Mouse (Mus musculus): Measurements from ENCODE around the gene Epb41l4b. TPM values are rescaled to one million over a fixed set of nuclear protein-coding genes. Genes with fewer than 3 reads are reported as not detected.

The Epb41l4b gene
- polyA plus RNA-seq, 1 experiment from 2014 or later = 3.8 TPM

DNA sequence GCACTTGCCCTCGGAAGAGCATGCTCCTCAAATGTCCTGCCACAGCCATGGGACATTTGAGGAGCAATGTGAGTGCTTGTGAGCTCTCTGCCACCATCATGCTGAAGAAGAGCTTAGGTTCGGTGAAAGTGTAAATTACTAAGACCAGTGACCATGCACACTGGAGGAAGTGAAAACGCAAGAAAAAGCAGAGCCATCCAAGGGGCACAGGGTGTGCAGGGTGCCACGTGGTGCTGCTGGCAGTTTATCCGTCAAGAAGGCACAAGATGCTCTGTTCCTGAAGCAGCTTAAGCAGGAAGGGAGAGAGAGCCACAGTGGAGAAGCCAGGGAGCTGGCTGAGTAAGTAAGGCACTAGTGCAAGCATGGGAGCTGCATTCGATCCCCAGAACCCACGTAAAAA lies 105.7 kb downstream of the Epb41l4b start:
- no peak for ATAC-seq (ENCODE audit: low FRiP score, low TSS enrichment)
- H3K4me1 ChIP-seq (ENCODE audit: control insufficient read depth, insufficient read depth, low read length) = peaks cover 13% of the 10 kb centered on the region
- 80% methylated on average over 7 of the region's 7 CpGs for WGBS

DNA sequence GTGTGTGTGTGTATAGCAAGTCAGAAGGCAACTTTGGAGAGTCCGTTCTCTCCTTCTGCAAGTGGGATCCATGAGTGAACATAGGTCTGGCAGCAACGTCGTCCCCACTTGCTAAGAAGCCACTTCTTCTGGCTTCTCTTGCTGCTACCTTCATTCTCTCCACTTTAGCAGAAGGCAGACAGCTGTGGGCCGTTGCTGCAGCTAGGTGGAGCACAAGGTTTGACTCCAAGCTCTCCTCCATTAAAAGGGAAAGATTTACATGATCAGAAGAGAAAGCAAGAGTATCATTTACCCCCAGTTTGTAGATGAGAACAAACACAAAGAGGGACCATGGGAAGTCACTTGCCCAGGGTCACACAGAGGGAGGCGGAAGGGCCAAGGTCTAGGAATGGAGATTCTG lies 109.1 kb downstream of the Epb41l4b start:
- 84% methylated on average over 5 of the region's 5 CpGs for WGBS

More for the DNA sequence above, 105.7 kb downstream of the Epb41l4b start:
- Histone ChIP-seq H3K27me3 (ENCODE audit: control insufficient read depth, insufficient read depth, low read length) (no peaks in the 10 kb centered on the region), H3K4me3 (replicated peaks; ENCODE audit: low read depth, low read length) (no peak overlapping the region), H3K9ac (replicated peaks; ENCODE audit: low read length) (no peak overlapping the region), H3K27ac (replicated peaks; ENCODE audit: low read depth, low read length) (no peak overlapping the region), H3K9me3 (ENCODE audit: control insufficient read depth, low read length) (no peaks in the 10 kb centered on the region), H3K36me3 (ENCODE audit: control insufficient read depth, insufficient read depth, low read length) (no peaks in the 10 kb centered on the region), H3K4me2 (ENCODE audit: low read length) (no peak overlapping the region)
- DNase-seq = no peak

DNA sequence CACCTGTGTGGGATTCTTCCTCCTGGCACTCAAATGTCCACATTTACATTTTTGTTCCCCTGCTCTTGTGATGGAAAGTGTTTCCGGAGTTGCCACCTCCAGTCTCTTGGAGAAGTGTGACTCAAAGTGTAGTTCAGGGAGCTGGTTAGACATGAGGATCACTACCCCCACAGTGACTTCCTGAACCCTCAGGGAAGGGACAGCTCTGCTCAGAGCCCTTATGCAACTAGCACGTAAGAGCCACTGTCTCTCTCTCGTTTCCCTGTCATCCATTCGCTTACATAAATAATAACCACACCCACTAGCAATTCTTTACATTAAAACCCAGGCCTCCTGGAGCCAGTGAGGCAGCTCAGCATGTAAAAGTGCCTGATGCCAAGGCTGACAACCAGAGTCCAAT lies 111.8 kb downstream of the Epb41l4b start:
- no peak overlapping the region for H3K27ac ChIP-seq (replicated peaks; ENCODE audit: low read depth, low read length)
- H3K4me3 ChIP-seq (replicated peaks; ENCODE audit: low read depth, low read length) = no peak overlapping the region
- H3K4me2 ChIP-seq (ENCODE audit: low read length) = no peak overlapping the region
- WGBS = 79% methylated on average over 4 of the region's 4 CpGs
- no peaks in the 10 kb centered on the region for H3K27me3 ChIP-seq (ENCODE audit: control insufficient read depth, insufficient read depth, low read length)
- H3K4me1 ChIP-seq (ENCODE audit: control insufficient read depth, insufficient read depth, low read length) = no peaks in the 10 kb centered on the region
- no peaks in the 10 kb centered on the region for H3K9me3 ChIP-seq (ENCODE audit: control insufficient read depth, low read length)
- no peaks in the 10 kb centered on the region for H3K36me3 ChIP-seq (ENCODE audit: control insufficient read depth, insufficient read depth, low read length)
- DNase-seq (no peak), ATAC-seq (ENCODE audit: low FRiP score, low TSS enrichment) (no peak)
- H3K9ac ChIP-seq (replicated peaks; ENCODE audit: low read length) = no peak overlapping the region

More for the DNA sequence above, 109.1 kb downstream of the Epb41l4b start:
- Histone ChIP-seq H3K27me3 (ENCODE audit: control insufficient read depth, insufficient read depth, low read length) (no peaks in the 10 kb centered on the region), H3K4me1 (ENCODE audit: control insufficient read depth, insufficient read depth, low read length) (peaks cover 6% of the 10 kb centered on the region; the same call in 1 of the 2 replicates), H3K9me3 (ENCODE audit: control insufficient read depth, low read length) (no peaks in the 10 kb centered on the region), H3K27ac (replicated peaks; ENCODE audit: low read depth, low read length) (no peak overlapping the region), H3K4me3 (replicated peaks; ENCODE audit: low read depth, low read length) (no peak overlapping the region), H3K4me2 (ENCODE audit: low read length) (no peak overlapping the region), H3K9ac (replicated peaks; ENCODE audit: low read length) (no peak overlapping the region), H3K36me3 (ENCODE audit: control insufficient read depth, insufficient read depth, low read length) (no peaks in the 10 kb centered on the region)
- ATAC-seq (ENCODE audit: low FRiP score, low TSS enrichment) (no peak), DNase-seq (no peak)

DNA sequence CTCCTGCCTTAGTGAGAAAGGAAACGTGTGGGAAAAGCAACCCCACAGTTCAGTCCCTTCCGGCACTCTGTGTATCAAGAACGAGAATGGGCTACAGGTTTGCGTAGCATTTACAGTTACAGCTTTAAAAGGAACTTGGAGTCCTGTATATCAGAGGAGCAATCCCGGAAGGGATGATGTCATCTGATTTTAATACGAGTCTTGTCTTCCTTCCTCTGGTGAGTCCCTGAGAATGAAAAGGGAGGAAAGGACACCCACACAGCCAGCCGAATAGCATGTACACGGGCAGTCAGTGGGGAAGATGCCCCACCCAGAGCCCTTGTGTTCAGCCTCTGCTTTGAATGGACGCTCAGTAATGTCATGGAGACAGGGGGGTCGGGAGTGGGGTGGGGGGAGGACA lies 115.3 kb downstream of the Epb41l4b start:
- DNase-seq (no peak), ATAC-seq (ENCODE audit: low FRiP score, low TSS enrichment) (no peak)
- Histone ChIP-seq H3K4me1 (ENCODE audit: control insufficient read depth, insufficient read depth, low read length) (no peaks in the 10 kb centered on the region), H3K9me3 (ENCODE audit: control insufficient read depth, low read length) (no peaks in the 10 kb centered on the region), H3K27me3 (ENCODE audit: control insufficient read depth, insufficient read depth, low read length) (no peaks in the 10 kb centered on the region), H3K4me3 (replicated peaks; ENCODE audit: low read depth, low read length) (no peak overlapping the region), H3K4me2 (ENCODE audit: low read length) (no peak overlapping the region), H3K27ac (replicated peaks; ENCODE audit: low read depth, low read length) (no peak overlapping the region), H3K9ac (replicated peaks; ENCODE audit: low read length) (no peak overlapping the region), H3K36me3 (ENCODE audit: control insufficient read depth, insufficient read depth, low read length) (no peaks in the 10 kb centered on the region)
- 66% methylated on average over 10 of the region's 10 CpGs for WGBS

DNA sequence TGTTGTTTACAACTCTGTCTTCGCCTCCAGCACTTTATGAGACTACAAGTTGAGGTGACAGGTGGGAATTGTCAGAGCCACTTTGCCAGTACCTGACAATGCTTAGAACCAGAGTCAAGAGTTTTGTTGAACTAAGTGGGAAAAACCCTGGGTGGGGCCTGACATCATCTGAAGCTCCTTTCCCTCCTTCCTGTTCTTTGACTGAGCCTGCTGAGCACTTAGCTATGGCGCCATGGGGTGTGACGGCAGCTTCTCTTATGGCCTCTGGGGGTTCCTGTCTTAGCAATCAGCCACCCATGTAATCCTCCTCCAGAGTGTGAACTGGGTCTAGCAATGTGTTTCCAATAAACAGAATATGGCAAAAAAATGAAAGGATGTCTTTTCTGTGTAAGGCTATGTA lies 119.7 kb downstream of the Epb41l4b start:
- Histone ChIP-seq H3K27me3 (ENCODE audit: control insufficient read depth, insufficient read depth, low read length) (no peaks in the 10 kb centered on the region), H3K27ac (replicated peaks; ENCODE audit: low read depth, low read length) (no peak overlapping the region), H3K9ac (replicated peaks; ENCODE audit: low read length) (no peak overlapping the region), H3K9me3 (ENCODE audit: control insufficient read depth, low read length) (no peaks in the 10 kb centered on the region), H3K4me2 (ENCODE audit: low read length) (no peak overlapping the region), H3K4me3 (replicated peaks; ENCODE audit: low read depth, low read length) (no peak overlapping the region), H3K4me1 (ENCODE audit: control insufficient read depth, insufficient read depth, low read length) (no peaks in the 10 kb centered on the region), H3K36me3 (ENCODE audit: control insufficient read depth, insufficient read depth, low read length) (no peaks in the 10 kb centered on the region)
- 76% methylated on average over 3 of the region's 3 CpGs for WGBS
- ATAC-seq (ENCODE audit: low FRiP score, low TSS enrichment) (no peak), DNase-seq (no peak)

DNA sequence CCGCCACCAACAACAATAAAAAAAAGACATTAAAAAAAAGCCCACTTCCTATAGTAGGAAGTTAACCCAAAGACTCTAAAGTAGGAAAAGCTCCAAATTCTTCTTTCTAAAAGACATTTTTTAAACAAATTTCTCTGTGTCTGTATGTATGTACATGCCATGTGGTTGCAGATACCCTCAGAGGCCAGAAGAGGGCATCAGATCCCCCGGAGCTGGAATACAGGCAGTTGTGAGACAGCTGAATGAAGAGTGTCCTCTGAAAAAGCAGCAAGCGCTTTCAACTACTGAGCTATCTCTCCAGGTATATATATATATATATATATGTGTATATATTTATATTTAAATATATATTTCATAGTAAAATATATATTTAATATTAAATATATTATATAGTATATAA lies 121.9 kb downstream of the Epb41l4b start:
- Histone ChIP-seq H3K36me3 (ENCODE audit: control insufficient read depth, insufficient read depth, low read length) (no peaks in the 10 kb centered on the region), H3K4me2 (ENCODE audit: low read length) (no peak overlapping the region), H3K27me3 (ENCODE audit: control insufficient read depth, insufficient read depth, low read length) (no peaks in the 10 kb centered on the region), H3K27ac (replicated peaks; ENCODE audit: low read depth, low read length) (no peak overlapping the region), H3K9ac (replicated peaks; ENCODE audit: low read length) (no peak overlapping the region), H3K9me3 (ENCODE audit: control insufficient read depth, low read length) (no peaks in the 10 kb centered on the region), H3K4me3 (replicated peaks; ENCODE audit: low read depth, low read length) (no peak overlapping the region), H3K4me1 (ENCODE audit: control insufficient read depth, insufficient read depth, low read length) (no peaks in the 10 kb centered on the region)
- ATAC-seq (ENCODE audit: low FRiP score, low TSS enrichment) (no peak), DNase-seq (peak; percentile 24)
- 90% methylated on average over 3 of the region's 3 CpGs for WGBS

DNA sequence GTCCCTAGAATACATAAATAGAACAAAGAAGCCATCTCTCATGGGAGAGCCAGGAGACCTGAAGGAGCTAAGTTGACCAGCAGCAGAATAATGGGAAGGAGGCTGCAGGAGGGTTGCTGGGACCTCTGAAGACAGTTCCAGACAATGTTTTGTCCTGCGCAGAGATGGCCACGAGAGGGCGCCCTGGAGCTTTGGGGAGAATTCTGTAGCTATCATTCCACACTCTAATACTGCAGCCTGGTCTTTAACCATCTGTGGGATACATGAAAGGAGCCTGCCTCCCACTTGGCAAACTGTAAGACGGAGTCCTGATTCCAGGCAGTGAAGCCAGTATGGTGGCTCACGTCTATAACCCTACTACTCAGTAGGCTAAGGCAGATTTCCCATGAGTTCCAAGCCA lies 126.0 kb downstream of the Epb41l4b start:
- Histone ChIP-seq H3K36me3 (ENCODE audit: control insufficient read depth, insufficient read depth, low read length) (no peaks in the 10 kb centered on the region), H3K9me3 (ENCODE audit: control insufficient read depth, low read length) (no peaks in the 10 kb centered on the region), H3K4me1 (ENCODE audit: control insufficient read depth, insufficient read depth, low read length) (no peaks in the 10 kb centered on the region), H3K27me3 (ENCODE audit: control insufficient read depth, insufficient read depth, low read length) (no peaks in the 10 kb centered on the region), H3K27ac (replicated peaks; ENCODE audit: low read depth, low read length) (no peak overlapping the region), H3K4me3 (replicated peaks; ENCODE audit: low read depth, low read length) (no peak overlapping the region), H3K4me2 (ENCODE audit: low read length) (no peak overlapping the region), H3K9ac (replicated peaks; ENCODE audit: low read length) (no peak overlapping the region)
- WGBS = 22% methylated on average over 5 of the region's 5 CpGs
- DNase-seq = peak; percentile 81
- ATAC-seq (ENCODE audit: low FRiP score, low TSS enrichment) = no peak

DNA sequence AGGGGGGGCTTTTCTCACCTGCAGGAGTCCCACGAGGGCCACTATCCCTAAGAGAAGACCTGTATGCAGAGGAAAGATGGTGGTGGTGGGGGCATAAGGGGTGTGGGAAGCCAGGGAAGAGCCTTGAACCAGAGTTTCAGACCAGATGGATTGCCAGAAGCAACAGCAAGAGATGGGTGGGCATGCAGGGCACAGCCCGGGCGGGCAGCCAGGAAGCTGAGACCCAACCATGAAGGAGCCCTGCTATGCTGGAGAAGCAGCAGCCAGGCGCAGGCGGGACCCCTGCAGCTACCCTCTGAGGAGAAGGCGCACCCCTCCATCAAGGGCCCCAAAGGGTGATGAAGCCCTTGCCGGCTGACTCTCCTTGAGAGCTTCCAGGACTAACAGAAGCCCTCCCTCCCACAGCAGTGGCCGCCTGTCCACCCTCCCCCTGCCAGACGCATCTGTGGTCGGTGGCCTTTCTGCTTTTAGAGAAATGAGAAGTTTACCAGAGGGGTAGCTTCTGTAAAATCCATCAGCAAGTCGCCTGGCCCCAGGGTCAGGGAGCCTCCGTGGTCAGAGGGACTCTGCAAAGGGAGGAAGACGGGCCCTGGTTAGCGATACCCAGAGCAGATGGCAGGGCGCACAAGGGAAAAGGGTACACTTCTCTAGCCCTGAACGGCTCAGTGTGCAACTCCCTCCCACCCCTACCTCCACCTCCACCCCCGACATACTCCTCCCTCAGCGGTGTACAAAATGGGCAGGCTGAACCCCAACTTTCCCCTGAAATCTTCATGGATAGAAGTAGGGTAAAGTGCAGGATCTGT lies 126.7 kb downstream of the Epb41l4b start:
- Histone ChIP-seq H3K27me3 (ENCODE audit: control insufficient read depth, insufficient read depth, low read length) (no peaks in the 10 kb centered on the region), H3K4me1 (ENCODE audit: control insufficient read depth, insufficient read depth, low read length) (no peaks in the 10 kb centered on the region), H3K36me3 (ENCODE audit: control insufficient read depth, insufficient read depth, low read length) (no peaks in the 10 kb centered on the region), H3K4me2 (ENCODE audit: low read length) (no peak overlapping the region), H3K27ac (replicated peaks; ENCODE audit: low read depth, low read length) (no peak overlapping the region), H3K4me3 (replicated peaks; ENCODE audit: low read depth, low read length) (no peak overlapping the region), H3K9me3 (ENCODE audit: control insufficient read depth, low read length) (no peaks in the 10 kb centered on the region), H3K9ac (replicated peaks; ENCODE audit: low read length) (no peak overlapping the region)
- ATAC-seq (ENCODE audit: low FRiP score, low TSS enrichment) (no peak), DNase-seq (no peak)
- 50% methylated on average over 18 of the region's 18 CpGs for WGBS

DNA sequence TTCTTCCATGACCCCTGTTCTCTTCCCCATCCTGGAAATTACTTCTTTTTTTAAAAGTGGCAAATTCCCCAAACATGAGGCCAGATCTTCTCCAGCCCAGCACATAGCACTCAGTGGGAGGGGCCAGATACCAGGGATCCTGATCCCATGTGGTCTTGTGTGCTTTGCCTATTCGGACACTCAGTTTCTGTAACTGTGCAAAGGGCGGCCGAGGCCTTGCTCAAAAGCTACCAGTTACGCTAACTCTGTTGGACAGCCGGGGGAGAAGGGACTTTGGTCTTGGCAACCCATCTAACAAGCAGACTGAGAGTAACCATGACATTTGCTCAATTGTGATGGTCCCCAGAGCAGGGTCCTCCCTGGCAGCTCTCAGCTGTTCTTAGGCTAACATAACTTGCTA lies 128.2 kb downstream of the Epb41l4b start:
- no peak overlapping the region for H3K9ac ChIP-seq (replicated peaks; ENCODE audit: low read length)
- no peaks in the 10 kb centered on the region for H3K36me3 ChIP-seq (ENCODE audit: control insufficient read depth, insufficient read depth, low read length)
- H3K27ac ChIP-seq (replicated peaks; ENCODE audit: low read depth, low read length) = no peak overlapping the region
- H3K4me1 ChIP-seq (ENCODE audit: control insufficient read depth, insufficient read depth, low read length) = no peaks in the 10 kb centered on the region
- H3K4me2 ChIP-seq (ENCODE audit: low read length) = no peak overlapping the region
- no peaks in the 10 kb centered on the region for H3K9me3 ChIP-seq (ENCODE audit: control insufficient read depth, low read length)
- no peak for DNase-seq
- no peak overlapping the region for H3K4me3 ChIP-seq (replicated peaks; ENCODE audit: low read depth, low read length)
- no peaks in the 10 kb centered on the region for H3K27me3 ChIP-seq (ENCODE audit: control insufficient read depth, insufficient read depth, low read length)
- WGBS = 76% methylated on average over 5 of the region's 5 CpGs
- no peak for ATAC-seq (ENCODE audit: low FRiP score, low TSS enrichment)
